Mouse (Mus musculus): ENCODE measurements around the gene Atf5.

The Atf5 gene

GRCm38 (mm10) chr7:44850146-44850545, 33.7 kb upstream of the Atf5 start:
- peak in 1 of 2 experiments; percentile 69 for DNase-seq (ENCODE audit: low spot score in 2 of 2)

GRCm38 (mm10) chr7:44849416-44850111, 33.1 kb upstream of the Atf5 start:
- peak; percentile 90 to 94 for DNase-seq (ENCODE audit: low spot score in 2 of 2)

GRCm38 (mm10) chr7:44848561-44849415, 32.3 kb upstream of the Atf5 start, which contains the start of the genes Akt1s1 and Tbc1d17:
Gene Akt1s1 (plus strand): TSS chr7:44848991.
Gene Tbc1d17 (minus strand): TSS chr7:44849079.
- peak; percentile 100 for DNase-seq (ENCODE audit: low spot score in 2 of 2)

GRCm38 (mm10) chr7:44847772-44848171, 31.3 kb upstream of the Atf5 start:
- DNase-seq (ENCODE audit: low spot score in 2 of 2) = no peak

GRCm38 (mm10) chr7:44846804-44847203, 30.3 kb upstream of the Atf5 start:
- no peak for DNase-seq (ENCODE audit: low spot score in 2 of 2)

GRCm38 (mm10) chr7:44845006-44845405, 28.5 kb upstream of the Atf5 start:
- no peak for DNase-seq (ENCODE audit: low spot score in 2 of 2)

GRCm38 (mm10) chr7:44841825-44842463, 25.5 kb upstream of the Atf5 start:
- no peak for DNase-seq (ENCODE audit: low spot score in 2 of 2)

GRCm38 (mm10) chr7:44840426-44840825, 24.0 kb upstream of the Atf5 start:
- DNase-seq (ENCODE audit: low spot score in 2 of 2) = no peak

- no peak for DNase-seq (ENCODE audit: low spot score in 2 of 2)
These were observed 23.2 kb upstream of the Atf5 start for GRCm38 (mm10) chr7:44839491-44840191.

GRCm38 (mm10) chr7:44839171-44839490, 22.7 kb upstream of the Atf5 start:
- DNase-seq (ENCODE audit: low spot score in 2 of 2) = no peak

- DNase-seq (ENCODE audit: low spot score in 2 of 2) = no peak
These were observed 21.6 kb upstream of the Atf5 start for GRCm38 (mm10) chr7:44838073-44838472.

GRCm38 (mm10) chr7:44836423-44837053, 20.1 kb upstream of the Atf5 start:
- DNase-seq (ENCODE audit: low spot score in 2 of 2) = no peak

- no peak for DNase-seq (ENCODE audit: low spot score in 2 of 2)
These were observed 19.6 kb upstream of the Atf5 start for GRCm38 (mm10) chr7:44836016-44836404.

GRCm38 (mm10) chr7:44835373-44836015, 19.0 kb upstream of the Atf5 start:
- no peak for DNase-seq (ENCODE audit: low spot score in 2 of 2)

- no peak for DNase-seq (ENCODE audit: low spot score in 2 of 2)
These were observed 16.3 kb upstream of the Atf5 start for GRCm38 (mm10) chr7:44832763-44833162.

- no peak for DNase-seq (ENCODE audit: low spot score in 2 of 2)
These were observed 12.2 kb upstream of the Atf5 start for GRCm38 (mm10) chr7:44828706-44829105.

GRCm38 (mm10) chr7:44826771-44827170, 10.3 kb upstream of the Atf5 start:
- no peak for DNase-seq (ENCODE audit: low spot score in 2 of 2)

GRCm38 (mm10) chr7:44824872-44825271, 8.4 kb upstream of the Atf5 start:
- DNase-seq (ENCODE audit: low spot score in 2 of 2) = peak in 1 of 2 experiments; percentile 79

GRCm38 (mm10) chr7:44823409-44823808, 7.0 kb upstream of the Atf5 start:
- no peak for DNase-seq (ENCODE audit: low spot score in 2 of 2)

GRCm38 (mm10) chr7:44821666-44822448, 5.4 kb upstream of the Atf5 start:
- peak in 1 of 2 experiments; percentile 1 for DNase-seq (ENCODE audit: low spot score in 2 of 2)

Measured in left cerebral cortex, adult 9 months (tissue).